Mouse (Mus musculus) inflammation-experienced regulatory T-cells, adult 6 months (primary cell): ENCODE data around the gene Dusp6. TPM values are rescaled to one million over a fixed set of nuclear protein-coding genes. Genes with fewer than 3 reads are reported as not detected.

ENCODE experiments used
- ATAC-seq: one replicate; pipeline ENCODE4 v1.8.0; 2017
- polyA plus RNA-seq, 3 experiments: library from polyadenylated mRNA; unstranded; fragments of 100-300 nt; shearing (Covaris generic); gene quantifications; one replicate each; pipeline ENCODE4 v1.2.1; 2017

Gene Dusp6
- polyA plus RNA-seq, 3 experiments from 2014 or later = 32.8 to 52.8 (median 41.2) TPM

- no peak for ATAC-seq
Measured at GRCm38 (mm10) chr10:99274640-99275039, 11.6 kb downstream of the Dusp6 start.

GRCm38 (mm10) chr10:99279067-99279880, 16.2 kb downstream of the Dusp6 start:
- ATAC-seq = no peak

GRCm38 (mm10) chr10:99283981-99284385, 21.0 kb downstream of the Dusp6 start:
- no peak for ATAC-seq

- ATAC-seq = peak; percentile 42
Measured at GRCm38 (mm10) chr10:99284918-99285317, 21.9 kb downstream of the Dusp6 start.

GRCm38 (mm10) chr10:99285759-99286158, 22.7 kb downstream of the Dusp6 start:
- ATAC-seq = no peak

GRCm38 (mm10) chr10:99286213-99286612, 23.2 kb downstream of the Dusp6 start:
- ATAC-seq = no peak

GRCm38 (mm10) chr10:99286787-99287186, 23.8 kb downstream of the Dusp6 start:
- ATAC-seq = no peak

- ATAC-seq = peak; percentile 73
Measured at GRCm38 (mm10) chr10:99287206-99287605, 24.2 kb downstream of the Dusp6 start.

- no peak for ATAC-seq
Measured at GRCm38 (mm10) chr10:99289176-99289575, 26.1 kb downstream of the Dusp6 start.

- no peak for ATAC-seq
Measured at GRCm38 (mm10) chr10:99293111-99293640, 30.1 kb downstream of the Dusp6 start.

- no peak for ATAC-seq
Measured at GRCm38 (mm10) chr10:99297721-99298120, 34.7 kb downstream of the Dusp6 start.

- no peak for ATAC-seq
Measured at GRCm38 (mm10) chr10:99298328-99299295, 35.6 kb downstream of the Dusp6 start.

GRCm38 (mm10) chr10:99299303-99299702, 36.3 kb downstream of the Dusp6 start:
- no peak for ATAC-seq

- ATAC-seq = no peak
Measured at GRCm38 (mm10) chr10:99302051-99302450, 39.0 kb downstream of the Dusp6 start.

GRCm38 (mm10) chr10:99308837-99309236, 45.8 kb downstream of the Dusp6 start:
- ATAC-seq = no peak

- ATAC-seq = no peak
Measured at GRCm38 (mm10) chr10:99309617-99310016, 46.6 kb downstream of the Dusp6 start.

GRCm38 (mm10) chr10:99310204-99310603, 47.2 kb downstream of the Dusp6 start:
- ATAC-seq = no peak

GRCm38 (mm10) chr10:99311956-99312355, 48.9 kb downstream of the Dusp6 start:
- no peak for ATAC-seq

- no peak for ATAC-seq
Measured at GRCm38 (mm10) chr10:99314366-99314765, 51.3 kb downstream of the Dusp6 start.

- no peak for ATAC-seq
Measured at GRCm38 (mm10) chr10:99317057-99317456, 54.0 kb downstream of the Dusp6 start.
